Mouse (Mus musculus): ENCODE results near the gene Dlg4. TPM values are rescaled to one million over a fixed set of nuclear protein-coding genes. Genes with fewer than 3 reads are reported as not detected.

Gene Dlg4
- polyA plus RNA-seq, 1 experiment from 2014 or later: 9.3 TPM

- peak overlapping the region; percentile 80 for H3K4me3 ChIP-seq (ENCODE audit: low read length)
These were observed 14.9 kb upstream of the Dlg4 start for GRCm38 (mm10) chr11:70001865-70002264.

DNA sequence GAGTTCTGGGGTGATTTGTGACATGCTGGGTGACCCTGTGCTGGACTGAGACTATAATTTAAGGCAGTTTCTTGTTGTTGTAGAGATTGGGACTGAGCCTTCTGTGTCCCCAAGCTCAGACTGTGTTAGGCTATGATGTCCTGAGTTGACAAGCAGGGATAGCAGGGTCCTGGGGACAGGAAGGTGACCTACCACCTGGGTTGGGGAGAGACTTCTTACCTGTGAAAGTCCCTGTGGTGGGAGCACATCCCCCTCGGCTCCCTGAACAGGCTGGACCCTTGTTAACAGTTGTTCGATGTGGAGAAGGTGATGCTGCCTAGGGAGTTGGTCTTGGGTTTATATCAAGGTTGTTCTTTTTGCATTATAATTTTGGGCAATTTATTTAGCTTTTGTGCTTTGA, 14.3 kb upstream of the Dlg4 start:
- no peak overlapping the region for H3K4me3 ChIP-seq (ENCODE audit: low read length)
- H3K27ac ChIP-seq (ENCODE audit: low read length): no peak overlapping the region
- 86% methylated on average over 2 of the region's 2 CpGs for WGBS
- ATAC-seq (ENCODE audit: low FRiP score, low TSS enrichment): no peak
- 0 out of 2 replicates have a peak overlapping the region, but pooled peaks have one; percentile 15 for H3K9ac ChIP-seq (replicated peaks; ENCODE audit: low read length)
- H3K4me2 ChIP-seq (replicated peaks; ENCODE audit: low read depth, low read length): peak overlapping the region; percentile 82
- peaks cover 33% of the 10 kb centered on the region for H3K4me1 ChIP-seq (ENCODE audit: insufficient read depth, low read length)
- H3K27me3 ChIP-seq (ENCODE audit: insufficient read depth, low read length): no peaks in the 10 kb centered on the region
- H3K9me3 ChIP-seq (ENCODE audit: low read length): no peaks in the 10 kb centered on the region
- H3K36me3 ChIP-seq (ENCODE audit: insufficient read depth, low read length): peaks cover 54% of the 10 kb centered on the region

More at GRCm38 (mm10) chr11:70001865-70002264, 14.9 kb upstream of the Dlg4 start:
- H3K4me2 ChIP-seq (replicated peaks; ENCODE audit: low read depth, low read length): peak overlapping the region; percentile 82
- H3K4me1 ChIP-seq (ENCODE audit: insufficient read depth, low read length): peaks cover 36% of the 10 kb centered on the region
- peak overlapping the region; percentile 87 for H3K9ac ChIP-seq (replicated peaks; ENCODE audit: low read length)
- H3K27me3 ChIP-seq (ENCODE audit: insufficient read depth, low read length): no peaks in the 10 kb centered on the region
- peaks cover 48% of the 10 kb centered on the region for H3K36me3 ChIP-seq (ENCODE audit: insufficient read depth, low read length)
- no peak overlapping the region for H3K27ac ChIP-seq (ENCODE audit: low read length)
- H3K9me3 ChIP-seq (ENCODE audit: low read length): no peaks in the 10 kb centered on the region
- ATAC-seq (ENCODE audit: low FRiP score, low TSS enrichment): no peak

DNA sequence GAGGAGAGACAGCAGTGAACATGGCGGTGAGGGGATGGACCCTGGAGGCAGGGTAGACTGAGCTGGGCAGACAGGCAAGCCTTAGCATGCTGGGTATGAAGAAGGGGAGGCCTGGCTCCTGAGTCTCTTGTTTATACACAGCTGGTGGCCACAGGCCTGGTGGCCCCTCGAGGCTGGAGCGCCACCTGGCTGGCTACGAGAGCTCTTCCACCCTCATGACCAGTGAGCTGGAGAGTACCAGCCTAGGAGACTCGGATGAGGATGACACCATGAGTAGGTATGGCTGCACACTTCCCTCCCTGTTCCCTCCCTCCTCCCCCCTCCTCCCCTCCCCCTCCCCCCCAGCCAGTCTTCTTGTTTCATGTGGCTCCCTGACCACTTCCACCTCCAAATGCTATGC, 11.2 kb upstream of the Dlg4 start:
- Histone ChIP-seq H3K27me3 (ENCODE audit: insufficient read depth, low read length) (no peaks in the 10 kb centered on the region), H3K9ac (replicated peaks; ENCODE audit: low read length) (no peak overlapping the region), H3K4me2 (replicated peaks; ENCODE audit: low read depth, low read length) (no peak overlapping the region), H3K9me3 (ENCODE audit: low read length) (no peaks in the 10 kb centered on the region), H3K4me3 (ENCODE audit: low read length) (no peak overlapping the region), H3K36me3 (ENCODE audit: insufficient read depth, low read length) (peaks cover 61% of the 10 kb centered on the region), H3K4me1 (ENCODE audit: insufficient read depth, low read length) (peaks cover 25% of the 10 kb centered on the region), H3K27ac (ENCODE audit: low read length) (no peak overlapping the region)
- ATAC-seq (ENCODE audit: low FRiP score, low TSS enrichment): peak; percentile 36; the same call in 1 of the 2 replicates
- WGBS: 56% methylated on average over 5 of the region's 5 CpGs

- no peak overlapping the region for H3K27ac ChIP-seq (ENCODE audit: low read length)
- H3K4me2 ChIP-seq (replicated peaks; ENCODE audit: low read depth, low read length): no peak overlapping the region
- no peaks in the 10 kb centered on the region for H3K27me3 ChIP-seq (ENCODE audit: insufficient read depth, low read length)
- H3K36me3 ChIP-seq (ENCODE audit: insufficient read depth, low read length): peaks cover 85% of the 10 kb centered on the region
- H3K4me3 ChIP-seq (ENCODE audit: low read length): no peak overlapping the region
- 73% methylated on average over 6 of the region's 6 CpGs for WGBS
- peaks cover 12% of the 10 kb centered on the region for H3K4me1 ChIP-seq (ENCODE audit: insufficient read depth, low read length)
- H3K9me3 ChIP-seq (ENCODE audit: low read length): no peaks in the 10 kb centered on the region
- no peak overlapping the region for H3K9ac ChIP-seq (replicated peaks; ENCODE audit: low read length)
- no peak for ATAC-seq (ENCODE audit: low FRiP score, low TSS enrichment)
These were observed 6.7 kb upstream of the Dlg4 start for GRCm38 (mm10) chr11:70010033-70010432.

GRCm38 (mm10) chr11:70010548-70010947, 6.2 kb upstream of the Dlg4 start:
- 83% methylated on average over 12 of the region's 12 CpGs for WGBS
- Histone ChIP-seq H3K36me3 (ENCODE audit: insufficient read depth, low read length) (peaks cover 80% of the 10 kb centered on the region), H3K4me2 (replicated peaks; ENCODE audit: low read depth, low read length) (no peak overlapping the region), H3K4me1 (ENCODE audit: insufficient read depth, low read length) (peaks cover 14% of the 10 kb centered on the region), H3K27ac (ENCODE audit: low read length) (no peak overlapping the region), H3K9ac (replicated peaks; ENCODE audit: low read length) (no peak overlapping the region), H3K9me3 (ENCODE audit: low read length) (no peaks in the 10 kb centered on the region), H3K4me3 (ENCODE audit: low read length) (no peak overlapping the region), H3K27me3 (ENCODE audit: insufficient read depth, low read length) (no peaks in the 10 kb centered on the region)
- ATAC-seq (ENCODE audit: low FRiP score, low TSS enrichment): no peak

DNA sequence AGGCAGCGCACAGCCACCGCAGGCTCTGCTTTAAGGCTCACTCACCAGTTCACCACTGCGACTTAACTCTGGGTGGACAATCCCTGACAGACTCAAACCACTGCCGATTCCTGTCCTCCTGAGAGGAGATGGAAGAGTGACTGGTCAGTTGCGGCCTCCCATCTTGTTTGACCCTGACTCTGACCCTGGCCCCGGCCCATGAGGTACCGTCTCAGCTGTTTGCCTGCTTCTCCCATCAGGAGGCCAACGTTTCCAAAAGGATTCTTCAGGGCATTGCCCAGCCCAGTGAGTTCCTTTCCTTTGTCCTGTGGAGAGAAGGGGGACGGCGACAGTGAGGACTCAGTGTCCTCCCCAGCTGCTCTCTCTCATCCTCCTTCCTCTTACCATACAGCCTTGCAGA, 5.8 kb upstream of the Dlg4 start:
- H3K36me3 ChIP-seq (ENCODE audit: insufficient read depth, low read length): peaks cover 76% of the 10 kb centered on the region
- no peak overlapping the region for H3K4me3 ChIP-seq (ENCODE audit: low read length)
- H3K4me2 ChIP-seq (replicated peaks; ENCODE audit: low read depth, low read length): no peak overlapping the region
- no peaks in the 10 kb centered on the region for H3K27me3 ChIP-seq (ENCODE audit: insufficient read depth, low read length)
- H3K9ac ChIP-seq (replicated peaks; ENCODE audit: low read length): no peak overlapping the region
- ATAC-seq (ENCODE audit: low FRiP score, low TSS enrichment): no peak
- H3K9me3 ChIP-seq (ENCODE audit: low read length): no peaks in the 10 kb centered on the region
- peaks cover 16% of the 10 kb centered on the region for H3K4me1 ChIP-seq (ENCODE audit: insufficient read depth, low read length)
- H3K27ac ChIP-seq (ENCODE audit: low read length): no peak overlapping the region
- 87% methylated on average over 10 of the region's 10 CpGs for WGBS

DNA sequence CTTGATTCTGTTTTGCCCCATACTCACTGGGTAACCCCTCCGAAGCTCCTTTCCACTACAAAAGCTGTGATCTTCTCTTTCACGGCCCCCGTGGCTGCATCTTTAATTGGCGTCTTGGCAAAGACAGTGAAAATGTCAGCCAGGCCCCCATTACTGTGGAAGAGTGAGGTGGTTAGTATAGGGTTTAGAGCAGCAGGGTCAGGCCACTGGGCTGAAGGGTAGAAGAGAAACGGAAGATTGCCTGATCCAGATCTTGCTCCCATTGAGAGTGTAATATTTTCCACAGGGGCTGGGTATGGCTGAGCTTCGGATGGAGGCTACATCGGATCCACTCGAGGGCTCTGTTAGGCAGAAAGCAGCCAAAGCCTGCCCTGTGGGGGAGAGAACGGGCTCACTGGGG, 3.8 kb upstream of the Dlg4 start:
- Histone ChIP-seq H3K4me2 (replicated peaks; ENCODE audit: low read depth, low read length) (no peak overlapping the region), H3K4me1 (ENCODE audit: insufficient read depth, low read length) (peaks cover 29% of the 10 kb centered on the region), H3K9ac (replicated peaks; ENCODE audit: low read length) (no peak overlapping the region), H3K36me3 (ENCODE audit: insufficient read depth, low read length) (peaks cover 57% of the 10 kb centered on the region), H3K27me3 (ENCODE audit: insufficient read depth, low read length) (no peaks in the 10 kb centered on the region), H3K27ac (ENCODE audit: low read length) (no peak overlapping the region), H3K9me3 (ENCODE audit: low read length) (no peaks in the 10 kb centered on the region), H3K4me3 (ENCODE audit: low read length) (no peak overlapping the region)
- 89% methylated on average over 9 of the region's 9 CpGs for WGBS
- ATAC-seq (ENCODE audit: low FRiP score, low TSS enrichment): no peak

DNA sequence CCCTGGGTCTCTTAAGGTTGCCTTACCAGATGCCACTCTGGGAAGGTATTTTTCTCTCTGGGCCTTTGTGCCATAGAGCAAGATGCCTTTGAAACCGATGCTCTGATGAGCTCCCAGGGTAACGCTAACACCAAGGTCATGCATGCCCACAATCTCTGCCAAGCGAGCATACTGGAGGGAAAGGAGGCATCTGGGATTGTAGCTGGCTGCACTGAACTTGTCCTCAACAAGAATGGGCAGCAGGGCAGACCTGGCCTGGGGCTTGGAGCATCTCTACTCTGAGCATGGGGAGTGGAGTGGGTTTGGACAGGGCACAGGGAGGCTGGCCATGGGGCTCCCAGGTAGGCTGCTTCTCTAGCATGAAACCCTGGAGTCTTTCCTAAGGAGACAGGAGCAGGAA, 3.3 kb upstream of the Dlg4 start:
- WGBS: 87% methylated on average over 3 of the region's 3 CpGs
- H3K4me1 ChIP-seq (ENCODE audit: insufficient read depth, low read length): peaks cover 32% of the 10 kb centered on the region
- peaks cover 52% of the 10 kb centered on the region for H3K36me3 ChIP-seq (ENCODE audit: insufficient read depth, low read length)
- no peaks in the 10 kb centered on the region for H3K9me3 ChIP-seq (ENCODE audit: low read length)
- H3K4me3 ChIP-seq (ENCODE audit: low read length): no peak overlapping the region
- ATAC-seq (ENCODE audit: low FRiP score, low TSS enrichment): no peak
- no peak overlapping the region for H3K9ac ChIP-seq (replicated peaks; ENCODE audit: low read length)
- H3K27me3 ChIP-seq (ENCODE audit: insufficient read depth, low read length): no peaks in the 10 kb centered on the region
- H3K27ac ChIP-seq (ENCODE audit: low read length): no peak overlapping the region
- H3K4me2 ChIP-seq (replicated peaks; ENCODE audit: low read depth, low read length): no peak overlapping the region

DNA sequence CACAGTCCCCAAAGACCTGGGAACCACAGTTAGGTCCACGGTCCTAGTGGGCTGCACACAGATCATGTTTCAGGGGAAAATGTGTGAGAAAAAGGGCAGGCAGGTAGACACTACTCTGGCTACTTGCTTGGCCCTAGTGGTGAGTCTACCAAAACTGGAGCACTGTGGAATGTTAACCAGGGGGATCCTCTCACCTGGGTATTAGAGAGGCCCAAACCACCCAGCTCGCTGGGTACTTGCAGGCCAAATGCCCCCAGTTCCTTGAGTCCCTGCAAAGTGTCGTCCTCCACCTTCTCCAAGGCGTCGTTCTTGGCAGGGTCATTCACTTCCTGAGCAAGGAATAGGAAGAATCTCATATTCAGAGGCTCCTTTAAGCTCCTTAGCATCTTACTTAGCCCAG, 2.7 kb upstream of the Dlg4 start:
- no peak overlapping the region for H3K4me3 ChIP-seq (ENCODE audit: low read length)
- peak overlapping the region; percentile 84; the same call in 1 of the 2 replicates for H3K27ac ChIP-seq (ENCODE audit: low read length)
- WGBS: 43% methylated on average over 5 of the region's 5 CpGs
- peaks cover 45% of the 10 kb centered on the region for H3K36me3 ChIP-seq (ENCODE audit: insufficient read depth, low read length)
- no peak for ATAC-seq (ENCODE audit: low FRiP score, low TSS enrichment)
- no peaks in the 10 kb centered on the region for H3K27me3 ChIP-seq (ENCODE audit: insufficient read depth, low read length)
- H3K4me2 ChIP-seq (replicated peaks; ENCODE audit: low read depth, low read length): peak overlapping the region; percentile 90; the same call in 1 of the 2 replicates
- H3K9ac ChIP-seq (replicated peaks; ENCODE audit: low read length): peak overlapping the region; percentile 81; the same call in 1 of the 2 replicates
- peaks cover 38% of the 10 kb centered on the region for H3K4me1 ChIP-seq (ENCODE audit: insufficient read depth, low read length)
- H3K9me3 ChIP-seq (ENCODE audit: low read length): no peaks in the 10 kb centered on the region

DNA sequence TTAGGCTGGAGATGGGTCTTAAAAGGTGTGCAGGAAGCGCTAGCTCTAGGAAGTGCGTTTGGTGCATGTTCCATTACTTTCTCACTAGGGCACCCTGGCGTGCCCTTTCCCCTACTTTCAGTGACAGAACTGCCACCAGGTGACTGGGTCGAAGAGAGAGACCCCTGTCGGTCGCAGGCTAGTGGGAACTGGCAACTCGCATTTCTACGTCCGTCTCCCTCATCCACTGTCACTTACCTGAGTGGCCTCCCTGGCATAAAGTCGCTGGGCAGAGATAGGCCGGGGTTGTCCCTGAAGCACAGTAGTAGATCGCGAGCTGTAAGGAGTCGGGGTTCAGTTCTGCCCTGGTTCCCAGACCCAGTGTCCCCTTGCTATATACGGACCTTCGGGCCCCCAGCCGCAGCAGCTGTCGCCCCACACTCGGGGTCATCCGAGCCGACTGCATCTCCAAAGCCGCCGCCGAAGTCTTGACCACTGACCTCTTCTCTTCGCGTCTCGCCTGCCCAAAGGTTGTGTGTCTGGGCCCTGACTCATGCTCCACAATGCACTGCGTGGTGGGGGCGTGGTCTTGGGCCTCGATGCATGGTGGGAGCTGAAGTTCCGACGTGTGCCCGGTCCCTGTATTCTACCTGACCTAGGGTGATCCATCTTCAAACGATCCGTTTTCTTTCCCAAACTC, 1.7 kb upstream of the Dlg4 start, which contains the start of gene Acadvl:
Gene Acadvl, minus strand, starts transcription at position 532 of the 679 bp plus-strand sequence.
- no peaks in the 10 kb centered on the region for H3K27me3 ChIP-seq (ENCODE audit: insufficient read depth, low read length)
- peak within 1 kb of the TSS; percentile 81 for H3K9ac ChIP-seq (replicated peaks; ENCODE audit: low read length)
- WGBS: under 1% methylated on average over 35 of the region's 35 CpGs
- peak within 1 kb of the TSS; percentile 90 for H3K4me2 ChIP-seq (replicated peaks; ENCODE audit: low read depth, low read length)
- peak within 1 kb of the TSS; percentile 84 for H3K27ac ChIP-seq (ENCODE audit: low read length)
- no peaks in the 10 kb centered on the region for H3K9me3 ChIP-seq (ENCODE audit: low read length)
- H3K4me1 ChIP-seq (ENCODE audit: insufficient read depth, low read length): peaks cover 47% of the 10 kb centered on the region
- peaks cover 36% of the 10 kb centered on the region for H3K36me3 ChIP-seq (ENCODE audit: insufficient read depth, low read length)
- H3K4me3 ChIP-seq (ENCODE audit: low read length): peak within 1 kb of the TSS; percentile 72
- ATAC-seq (ENCODE audit: low FRiP score, low TSS enrichment): peak; percentile 85

Data from kidney, embryonic 16.5 days (tissue).